Mouse (Mus musculus): ENCODE measurements around the gene Cd180.

GRCm38 (mm10) chr13:102755124-102755523 is 61.8 kb downstream of the Cd180 start:
- TF ChIP-seq CTCF (conservative IDR thresholded peaks at IDR 0.05; ENCODE audit: low read length) = no peak
- no peak for TF ChIP-seq POU5F1 (IDR thresholded peaks at IDR 0.05; ENCODE audit: borderline replicate concordance, low read length)
- TF ChIP-seq NANOG (IDR thresholded peaks at IDR 0.05; ENCODE audit: borderline replicate concordance, low read length) = no peak

All from E14TG2a.4 (cell line).